Mouse (Mus musculus) bone marrow macrophage, adult 2 months (primary cell): ENCODE measurements around the gene Tmem217.

Experiments
- CTCF ChIP-seq: IDR thresholded peaks from 2 replicates; pipeline ENCODE4 v1.5.1; 2012; ENCODE audit warnings: low read depth, mild to moderate bottlenecking, low read length, moderate library complexity
- POLR2A ChIP-seq: IDR thresholded peaks from 2 replicates; pipeline ENCODE4 v1.6.1; 2012; ENCODE audit warnings: mild to moderate bottlenecking, low read depth, low read length, borderline replicate concordance

- TF ChIP-seq CTCF (no peak), POLR2A (no peak)
Measured at GRCm38 (mm10) chr17:29510691-29511090, 41.5 kb downstream of the Tmem217 start.
